Mouse (Mus musculus): ENCODE results near the gene Gjb6. TPM values are rescaled to one million over a fixed set of nuclear protein-coding genes. Genes with fewer than 3 reads are reported as not detected.

The Gjb6 gene
- polyA plus RNA-seq, 1 experiment from 2014 or later = 0.10 TPM

DNA sequence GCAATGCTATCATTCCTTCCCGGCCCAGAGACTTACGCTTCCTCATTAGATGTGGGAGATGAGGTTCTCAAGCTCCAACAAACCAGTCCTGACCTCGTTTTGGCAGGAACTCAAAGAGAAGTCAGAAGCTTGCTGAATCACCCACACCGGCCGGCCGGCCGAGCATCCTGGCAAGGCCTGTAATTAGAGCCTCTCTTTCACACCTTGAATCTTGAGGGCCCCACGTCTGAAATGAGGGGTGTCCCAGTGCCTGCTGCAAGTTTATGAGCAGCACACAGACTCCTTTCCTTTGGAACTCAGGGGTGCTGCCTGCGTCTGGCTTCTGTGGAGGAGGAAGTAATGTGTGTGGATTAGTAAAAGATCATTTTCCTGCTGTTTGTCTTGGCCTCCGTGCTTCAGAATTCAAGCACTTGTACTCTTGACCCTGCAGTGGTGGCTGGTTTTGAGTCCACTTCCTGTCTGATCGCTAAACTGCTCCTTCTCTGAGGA, 49.2 kb downstream of the Gjb6 start:
- no peak for ATAC-seq
- WGBS (ENCODE audit: insufficient replicate concordance) = 48% methylated on average over 11 of the region's 11 CpGs
- Histone ChIP-seq H3K4me3 (no peak overlapping the region), H3K4me1 (0 out of 2 replicates have a peak, but pooled peaks cover 8% of the 10 kb centered on the region), H3K9me3 (replicated peaks) (no peaks in the 10 kb centered on the region), H3K9ac (no peak overlapping the region), H3K27me3 (replicated peaks) (0 out of 2 replicates have a peak, but pooled peaks cover 3% of the 10 kb centered on the region), H3K27ac (no peak overlapping the region), H3K36me3 (no peaks in the 10 kb centered on the region), H3K4me2 (no peak overlapping the region)

DNA sequence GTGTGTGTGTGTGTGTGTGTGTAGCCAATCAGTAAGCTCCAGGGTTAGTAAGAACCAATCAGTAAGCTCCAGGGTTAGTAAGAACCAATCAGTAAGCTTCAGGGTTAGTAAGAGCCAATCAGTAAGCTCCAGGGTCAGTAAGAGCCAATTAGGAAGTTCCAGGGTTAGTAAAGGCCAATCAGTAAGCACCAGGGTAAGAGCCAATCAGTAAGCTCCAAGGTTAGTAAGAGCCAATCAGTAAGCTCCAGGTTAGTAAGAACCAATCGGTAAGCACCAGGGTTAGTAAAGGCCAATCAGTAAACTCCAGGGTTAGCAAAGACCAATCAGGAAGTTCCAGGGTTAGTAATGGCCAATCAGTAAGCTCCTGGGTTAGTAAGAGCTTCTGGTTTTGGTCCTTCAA, 50.5 kb downstream of the Gjb6 start:
- 0 out of 2 replicates have a peak, but pooled peaks cover 3% of the 10 kb centered on the region for H3K27me3 ChIP-seq (replicated peaks)
- no peak for ATAC-seq
- H3K4me1 ChIP-seq = 0 out of 2 replicates have a peak, but pooled peaks cover 8% of the 10 kb centered on the region
- H3K4me3 ChIP-seq = no peak overlapping the region
- H3K4me2 ChIP-seq = no peak overlapping the region
- no peaks in the 10 kb centered on the region for H3K36me3 ChIP-seq
- no peak overlapping the region for H3K27ac ChIP-seq
- no peak overlapping the region for H3K9ac ChIP-seq
- WGBS (ENCODE audit: insufficient replicate concordance) = 86% methylated on average over 1 of the region's 1 CpGs
- no peaks in the 10 kb centered on the region for H3K9me3 ChIP-seq (replicated peaks)

DNA sequence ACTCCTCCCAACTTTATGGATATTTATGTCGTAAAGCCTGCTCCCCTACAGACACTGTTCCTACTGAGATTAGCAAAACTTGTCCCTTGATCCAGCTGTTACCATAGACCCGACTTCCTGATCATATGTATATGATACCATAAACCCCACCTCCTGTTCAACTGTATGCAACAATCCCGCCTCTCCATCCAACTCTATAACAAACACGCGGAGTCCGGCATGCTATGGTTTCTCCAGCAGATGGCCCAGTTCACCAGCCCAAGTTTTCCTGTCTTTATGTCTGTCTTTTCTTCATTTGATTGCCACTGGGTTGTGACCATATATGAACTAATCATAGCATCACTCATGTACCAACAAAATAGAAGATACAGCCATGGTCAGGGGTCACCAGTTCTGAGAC, 57.9 kb downstream of the Gjb6 start:
- H3K36me3 ChIP-seq = no peaks in the 10 kb centered on the region
- no peaks in the 10 kb centered on the region for H3K4me1 ChIP-seq
- no peak overlapping the region for H3K9ac ChIP-seq
- ATAC-seq = no peak
- no peaks in the 10 kb centered on the region for H3K9me3 ChIP-seq (replicated peaks)
- no peak overlapping the region for H3K4me2 ChIP-seq
- H3K4me3 ChIP-seq = no peak overlapping the region
- 78% methylated on average over 6 of the region's 6 CpGs for WGBS (ENCODE audit: insufficient replicate concordance)
- H3K27me3 ChIP-seq (replicated peaks) = no peaks in the 10 kb centered on the region
- H3K27ac ChIP-seq = no peak overlapping the region

Other genes with a start within 250 kb of the Gjb6 start
- gene Zmym2, start 247.0 kb downstream of the Gjb6 start, polyA plus RNA-seq (2016; fragmentation: Nextera tagmentation; extraction: Ambion mirVana) = 12.7 and 15.6 TPM in 2 replicates
- not detected in 2 replicates for gene Gja3, start 75.5 kb downstream of the Gjb6 start, polyA plus RNA-seq (2016; fragmentation: Nextera tagmentation; extraction: Ambion mirVana)
- gene Gjb2, start 28.9 kb downstream of the Gjb6 start, polyA plus RNA-seq (2016; fragmentation: Nextera tagmentation; extraction: Ambion mirVana) = 2.0 and 3.5 TPM in 2 replicates
- gene Gm4491, start 17.7 kb downstream of the Gjb6 start, polyA plus RNA-seq (2016; fragmentation: Nextera tagmentation; extraction: Ambion mirVana) = not detected in 2 replicates